Mouse (Mus musculus) brain, adult 2 months (tissue): ENCODE results near the gene Hs6st2.

Experiments used
- DNase-seq: peaks from one replicate; pipeline ENCODE4 v3.0.0; 2011; ENCODE audit warnings: low read depth, low spot score

The Hs6st2 gene

GRCm38 (mm10) chrX:51349682-51350081 lies 332.0 kb downstream of the Hs6st2 start:
- DNase-seq = no peak

- DNase-seq = no peak
Observed at GRCm38 (mm10) chrX:51343595-51343994, 338.1 kb downstream of the Hs6st2 start.
